Mouse (Mus musculus): ENCODE results near the gene Lmnb2.

Gene Lmnb2

DNA sequence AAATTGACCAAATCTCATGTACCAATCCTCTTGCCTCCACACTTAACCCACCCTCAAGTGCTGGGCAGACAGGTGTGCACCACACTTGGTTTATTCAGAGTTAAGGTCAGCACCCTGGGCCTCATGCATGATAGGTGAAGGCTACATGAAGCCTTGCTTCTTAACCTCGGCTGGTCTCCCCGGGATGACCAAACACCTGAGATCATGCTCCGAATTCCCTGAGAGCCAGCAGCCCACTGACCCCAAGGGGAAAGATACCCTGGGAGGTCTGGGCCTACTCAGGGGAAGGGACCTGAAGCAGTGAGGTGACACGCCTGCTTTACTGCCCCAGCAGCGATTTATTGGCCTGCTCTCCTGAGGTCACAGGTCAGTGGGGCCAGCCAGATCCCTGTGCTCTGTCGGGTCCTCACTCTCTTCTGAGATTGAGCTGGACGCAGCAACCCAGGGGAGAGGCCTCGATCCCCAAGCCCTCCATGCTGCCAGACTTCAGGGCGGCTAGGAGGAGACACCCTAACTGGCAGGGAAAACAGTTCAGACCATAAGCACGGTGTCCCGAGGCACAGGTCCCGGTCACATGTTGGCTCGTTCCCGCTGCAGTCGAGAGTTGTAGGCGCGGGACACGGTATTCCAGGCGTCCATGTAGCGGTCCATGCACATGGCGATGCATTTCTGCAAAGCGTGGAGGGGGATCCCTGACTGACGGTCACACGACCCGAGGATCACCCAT lies 18.3 kb downstream of the Lmnb2 start:
- DNase-seq (ENCODE audit: low read depth, low spot score): no peak

- DNase-seq (ENCODE audit: low read depth, low spot score): no peak
Observed at GRCm38 (mm10) chr10:80899074-80899473, 19.0 kb downstream of the Lmnb2 start.

DNA sequence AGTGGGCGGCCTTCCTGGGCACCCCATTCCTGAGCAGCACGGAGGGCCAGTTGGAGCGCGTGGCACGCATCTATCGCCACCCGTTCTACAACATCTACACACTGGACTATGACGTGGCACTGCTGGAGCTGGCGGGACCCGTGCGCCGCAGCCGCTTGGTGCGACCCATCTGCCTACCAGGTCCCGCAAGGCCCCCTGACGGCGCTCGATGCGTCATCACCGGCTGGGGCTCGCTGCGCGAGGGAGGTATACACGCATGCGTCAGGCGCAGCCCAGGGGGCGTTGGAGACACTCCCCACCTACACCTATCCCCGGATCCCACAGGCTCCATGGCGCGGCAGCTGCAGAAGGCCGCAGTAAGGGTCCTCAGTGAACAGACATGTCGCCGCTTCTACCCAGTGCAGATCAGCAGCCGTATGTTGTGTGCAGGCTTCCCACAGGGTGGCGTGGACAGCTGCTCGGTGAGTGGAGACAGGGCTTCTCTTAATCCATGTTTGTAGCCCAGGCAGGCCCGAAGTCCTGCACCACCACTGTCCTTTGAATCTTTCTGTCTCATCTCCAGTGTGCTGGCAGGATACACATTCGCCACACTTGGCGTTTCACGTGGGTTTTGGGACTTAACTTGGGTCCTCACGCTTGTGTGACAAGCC lies 20.1 kb downstream of the Lmnb2 start:
- DNase-seq (ENCODE audit: low read depth, low spot score): no peak

DNA sequence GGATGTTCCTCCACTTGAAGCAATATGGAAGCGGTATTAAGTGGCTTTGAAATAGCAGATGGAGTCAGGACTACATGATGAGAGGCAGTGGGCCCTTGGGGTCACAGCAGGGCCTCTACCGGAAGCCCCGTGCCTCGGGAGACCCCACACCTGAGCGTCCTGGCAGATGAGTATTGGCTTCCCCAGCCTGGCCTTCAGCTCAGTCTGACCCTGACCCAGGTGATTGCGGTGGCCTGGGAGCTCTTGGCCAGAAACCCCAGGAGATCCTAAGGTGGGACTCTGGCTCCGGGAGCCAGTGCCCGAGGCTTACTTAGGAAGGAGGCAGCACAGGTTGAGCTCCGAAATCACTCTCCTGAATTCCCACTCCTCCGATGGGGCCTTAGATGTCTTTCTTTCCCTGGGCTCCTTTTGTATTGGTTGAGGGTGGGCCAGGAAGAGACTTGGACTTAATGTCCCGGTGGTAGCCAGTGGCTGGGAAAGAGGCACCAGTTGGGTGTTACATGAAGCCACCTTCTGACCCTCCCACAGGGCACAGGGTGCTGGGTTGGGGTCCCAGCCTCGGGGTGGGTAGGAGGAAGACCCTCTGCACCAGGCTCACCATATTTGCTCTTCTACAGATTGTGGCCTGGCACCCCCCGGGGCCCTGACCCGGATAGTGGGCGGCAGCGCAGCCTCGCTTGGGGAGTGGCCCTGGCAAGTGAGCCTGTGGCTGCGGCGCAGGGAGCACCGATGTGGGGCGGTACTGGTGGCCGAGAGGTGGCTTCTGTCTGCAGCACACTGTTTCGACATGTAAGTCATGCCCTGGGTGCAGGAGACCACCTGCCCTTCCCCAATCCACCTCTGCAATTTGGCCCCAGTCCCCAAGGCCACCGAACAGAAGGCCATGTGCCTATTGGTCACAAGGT lies 21.2 kb downstream of the Lmnb2 start:
- no peak for DNase-seq (ENCODE audit: low read depth, low spot score)

DNA sequence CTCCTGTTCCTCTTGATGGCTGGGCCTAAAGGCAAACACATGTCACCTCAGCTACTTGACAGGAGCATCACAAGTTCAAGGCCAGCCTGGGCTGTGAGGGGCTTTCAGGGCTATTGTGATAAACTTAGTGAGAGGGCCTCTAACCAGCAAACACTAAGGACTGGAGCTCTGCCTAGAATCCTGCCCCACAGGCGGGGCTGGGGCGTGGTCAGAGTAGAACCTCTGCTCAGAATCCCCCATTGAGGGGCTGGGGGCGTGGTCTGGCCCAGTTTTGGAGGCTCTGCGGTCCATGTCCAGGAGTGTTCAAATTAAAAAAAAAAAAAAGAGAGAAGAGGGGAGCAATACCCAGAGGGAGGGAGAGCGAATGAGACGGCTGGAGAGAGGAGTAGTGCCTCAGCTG lies 22.3 kb downstream of the Lmnb2 start:
- DNase-seq (ENCODE audit: low read depth, low spot score): no peak

- no peak for DNase-seq (ENCODE audit: low read depth, low spot score)
Observed at GRCm38 (mm10) chr10:80895100-80895499, 22.9 kb downstream of the Lmnb2 start.

- DNase-seq (ENCODE audit: low read depth, low spot score): no peak
Observed at GRCm38 (mm10) chr10:80887181-80887580, 30.9 kb downstream of the Lmnb2 start.

- DNase-seq (ENCODE audit: low read depth, low spot score): peak; percentile 68
Observed at GRCm38 (mm10) chr10:80881301-80881700, 36.7 kb downstream of the Lmnb2 start.

- no peak for DNase-seq (ENCODE audit: low read depth, low spot score)
Observed at GRCm38 (mm10) chr10:80880901-80881300, 37.1 kb downstream of the Lmnb2 start.

DNA sequence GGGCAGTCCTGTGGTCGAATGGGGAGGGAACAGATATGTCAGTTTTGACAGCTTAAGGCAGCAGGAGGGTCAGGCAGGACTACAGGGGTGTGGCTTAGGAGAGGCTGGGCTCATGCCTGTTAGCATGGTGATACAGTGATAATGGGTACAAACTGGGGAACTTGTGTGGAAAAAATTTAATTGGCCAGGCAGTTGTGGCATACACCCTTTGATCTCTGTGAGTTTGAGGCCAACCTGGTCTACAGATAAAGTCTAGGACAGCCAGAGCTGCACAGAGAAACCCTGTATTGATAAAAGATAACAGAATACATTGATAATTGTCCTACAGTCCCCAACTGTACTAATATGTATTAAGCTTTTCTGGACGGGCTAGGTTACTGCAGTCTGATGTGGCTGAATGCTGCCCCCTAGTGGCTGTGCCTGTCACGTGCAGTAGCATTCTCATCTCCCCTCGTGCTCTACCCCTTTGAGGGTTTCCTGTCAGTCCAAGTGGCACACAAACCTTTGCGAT lies 37.9 kb downstream of the Lmnb2 start:
- peak; percentile 83 for DNase-seq (ENCODE audit: low read depth, low spot score)

DNA sequence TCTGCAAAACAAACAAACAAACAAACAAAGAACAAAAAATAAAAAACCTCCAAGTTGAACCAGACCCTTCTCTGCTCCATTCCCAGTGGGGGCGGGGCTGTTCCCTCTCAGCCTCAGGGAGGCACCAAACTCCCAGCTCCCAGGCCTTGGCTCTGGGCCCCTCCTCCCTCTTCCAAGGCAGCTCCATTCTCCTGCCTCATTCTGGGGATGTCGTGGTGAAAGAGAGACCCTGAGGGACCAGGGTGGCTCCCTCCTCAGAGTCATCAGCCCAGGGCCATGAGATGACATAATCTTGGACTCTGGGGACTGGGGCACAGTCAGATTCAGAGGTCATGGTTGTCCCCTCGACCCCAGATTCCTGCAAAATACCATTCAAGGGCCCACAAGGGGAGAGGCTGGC lies 41.5 kb downstream of the Lmnb2 start:
- DNase-seq (ENCODE audit: low read depth, low spot score): no peak

- peak; percentile 69 for DNase-seq (ENCODE audit: low read depth, low spot score)
Observed at GRCm38 (mm10) chr10:80876028-80876427, 42.0 kb downstream of the Lmnb2 start.

DNA sequence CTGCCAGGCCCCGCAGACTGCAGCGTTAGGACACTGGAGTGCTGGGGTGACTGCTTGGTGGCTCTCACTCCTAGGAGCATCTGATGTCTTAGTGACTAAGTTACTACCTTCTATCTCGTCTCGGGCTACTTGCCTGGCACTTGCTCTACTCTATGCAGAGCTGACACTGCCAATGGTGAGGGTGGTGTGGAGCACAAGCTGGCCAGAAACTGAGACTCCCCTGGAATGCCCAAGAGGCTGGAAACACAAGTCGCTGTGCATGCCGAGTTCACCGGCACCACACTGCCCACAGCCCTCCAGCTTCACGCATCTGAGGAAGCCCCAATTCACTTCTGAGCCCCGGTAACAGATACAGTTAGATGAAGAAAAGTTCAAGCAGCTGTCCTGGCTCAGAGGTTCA lies 44.0 kb downstream of the Lmnb2 start:
- DNase-seq (ENCODE audit: low read depth, low spot score): no peak

- DNase-seq (ENCODE audit: low read depth, low spot score): no peak
Observed at GRCm38 (mm10) chr10:80871581-80871980, 46.5 kb downstream of the Lmnb2 start, which contains the start of gene Tmprss9. Tmprss9 (plus strand) TSS chr10:80871848.

DNA sequence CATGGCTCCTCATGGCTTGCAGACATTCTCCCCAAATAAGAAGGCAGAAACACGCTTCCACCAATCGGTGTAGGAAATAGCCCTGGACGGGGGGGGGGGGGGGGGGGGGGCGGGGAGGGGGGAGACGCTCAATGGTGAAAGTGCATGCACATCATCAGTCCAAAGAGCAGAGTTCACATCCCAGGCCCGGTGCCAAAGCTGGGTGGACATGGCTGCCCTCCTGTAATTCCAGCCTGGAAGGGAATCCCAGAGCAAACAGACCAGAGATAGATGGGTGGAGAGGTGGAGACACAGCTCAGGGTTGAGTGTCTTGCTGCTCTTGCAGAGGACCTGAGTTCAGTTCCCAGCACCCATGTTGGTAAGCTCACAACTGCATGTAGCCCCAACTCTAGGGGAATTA lies 47.1 kb downstream of the Lmnb2 start:
- no peak for DNase-seq (ENCODE audit: low read depth, low spot score)

- no peak for DNase-seq (ENCODE audit: low read depth, low spot score)
Observed at GRCm38 (mm10) chr10:80864446-80864845, 53.6 kb downstream of the Lmnb2 start.

GRCm38 (mm10) chr10:80862305-80862704 lies 55.7 kb downstream of the Lmnb2 start:
- peak; percentile 43 for DNase-seq (ENCODE audit: low read depth, low spot score)

DNA sequence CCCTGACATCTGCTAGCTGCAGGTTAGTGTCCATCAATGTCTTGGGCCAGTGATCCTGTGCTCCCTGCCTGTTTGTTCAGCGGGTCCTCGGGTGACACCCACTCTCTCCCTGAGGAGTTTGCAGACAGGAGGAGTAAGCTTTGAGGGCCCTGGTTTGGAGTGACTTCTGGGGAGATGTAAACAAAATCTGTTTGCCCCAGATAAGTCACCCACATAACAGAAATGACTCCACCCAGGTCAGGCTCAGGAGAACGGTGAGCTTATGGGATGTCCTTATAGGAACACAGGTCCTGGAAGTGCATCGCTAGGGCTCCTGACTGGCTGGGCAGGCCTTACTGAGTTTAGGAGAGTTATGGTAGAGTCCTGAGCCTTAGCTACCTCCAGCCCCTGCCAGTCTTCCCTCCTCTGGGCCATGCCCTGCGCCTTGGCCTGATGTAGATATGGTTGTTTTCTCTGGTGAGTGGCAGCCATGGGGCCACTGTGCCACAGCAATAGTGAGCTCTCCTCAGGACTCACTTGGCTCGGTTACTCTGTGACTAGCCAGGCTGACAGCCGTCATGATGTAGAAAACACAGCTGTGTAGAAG lies 59.6 kb downstream of the Lmnb2 start:
- DNase-seq (ENCODE audit: low read depth, low spot score): peak; percentile 89

DNA sequence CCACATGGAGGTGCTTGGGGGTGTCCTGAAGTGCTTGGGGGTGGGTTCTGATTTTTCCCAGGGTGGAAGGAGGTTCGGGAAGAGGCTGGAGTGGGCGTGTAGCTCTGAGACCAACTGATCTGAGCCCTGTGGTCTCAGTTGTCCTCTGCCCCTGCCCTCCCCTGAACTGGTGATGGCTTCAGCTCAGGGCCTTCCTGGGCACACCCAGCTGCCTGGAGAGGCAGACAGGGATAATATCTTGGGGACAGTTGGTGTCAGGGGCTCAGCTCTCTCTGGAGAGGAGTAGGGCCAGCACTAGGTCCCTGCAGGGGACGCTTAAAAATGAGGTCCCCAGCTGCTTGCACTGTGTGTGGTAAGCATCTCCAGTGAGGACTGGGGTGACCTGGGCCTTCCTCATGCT lies 60.2 kb downstream of the Lmnb2 start:
- peak; percentile 64 for DNase-seq (ENCODE audit: low read depth, low spot score)

- DNase-seq (ENCODE audit: low read depth, low spot score): no peak
Observed at GRCm38 (mm10) chr10:80857386-80857785, 60.7 kb downstream of the Lmnb2 start.

- peak; percentile 53 for DNase-seq (ENCODE audit: low read depth, low spot score)
Observed at GRCm38 (mm10) chr10:80856908-80857307, 61.1 kb downstream of the Lmnb2 start.

- DNase-seq (ENCODE audit: low read depth, low spot score): no peak
Observed at GRCm38 (mm10) chr10:80856267-80856666, 61.8 kb downstream of the Lmnb2 start.

Measured in c-Kit-negative CD71-positive TER-119-positive erythroid progenitor cells, embryonic 14.5 days (primary cell).